Mouse (Mus musculus): Measurements from ENCODE around the gene Asb18. TPM values are rescaled to one million over a fixed set of nuclear protein-coding genes. Genes with fewer than 3 reads are reported as not detected.

The Asb18 gene
- polyA plus RNA-seq, 1 experiment = not detected

- TF ChIP-seq CTCF (IDR thresholded peaks at IDR 0.05; ENCODE audit: insufficient read depth, low read depth, low read length) = no peak
- TF ChIP-seq POLR2A (IDR thresholded peaks at IDR 0.05; ENCODE audit: insufficient read depth, low read depth, low read length) = no peak
- Histone ChIP-seq H3K4me1 (ENCODE audit: control insufficient read depth, insufficient read depth, low read length) (peaks cover 4% of the 10 kb centered on the region; the same call in 1 of the 2 replicates), H3K27ac (ENCODE audit: insufficient read depth, low read depth, low read length) (no peak overlapping the region), H3K4me3 (ENCODE audit: insufficient read depth, low read depth, low read length) (no peak overlapping the region)
- WGBS = 52% methylated on average over 7 of the region's 7 CpGs
These were observed 16.4 kb downstream of the Asb18 start for GRCm38 (mm10) chr1:89998076-89998475.

GRCm38 (mm10) chr1:89992256-89992655 is 22.2 kb downstream of the Asb18 start:
- peaks cover 3% of the 10 kb centered on the region; the same call in 1 of the 2 replicates for H3K4me1 ChIP-seq (ENCODE audit: control insufficient read depth, insufficient read depth, low read length)
- whole genome bisulfite sequencing = 13% methylated on average over 25 of the region's 25 CpGs
- TF ChIP-seq CTCF (IDR thresholded peaks at IDR 0.05; ENCODE audit: insufficient read depth, low read depth, low read length) (no peak), POLR2A (IDR thresholded peaks at IDR 0.05; ENCODE audit: insufficient read depth, low read depth, low read length) (no peak)
- H3K4me3 ChIP-seq (ENCODE audit: insufficient read depth, low read depth, low read length) = no peak overlapping the region
- H3K27ac ChIP-seq (ENCODE audit: insufficient read depth, low read depth, low read length) = no peak overlapping the region

- TF ChIP-seq CTCF (IDR thresholded peaks at IDR 0.05; ENCODE audit: insufficient read depth, low read depth, low read length) = no peak
- 90% methylated on average over 8 of the region's 8 CpGs for WGBS
- Histone ChIP-seq H3K27ac (ENCODE audit: insufficient read depth, low read depth, low read length) (no peak overlapping the region), H3K4me1 (ENCODE audit: control insufficient read depth, insufficient read depth, low read length) (no peaks in the 10 kb centered on the region), H3K4me3 (ENCODE audit: insufficient read depth, low read depth, low read length) (no peak overlapping the region)
These were observed 37.2 kb downstream of the Asb18 start for GRCm38 (mm10) chr1:89977261-89977660.

- TF ChIP-seq POLR2A (IDR thresholded peaks at IDR 0.05; ENCODE audit: insufficient read depth, low read depth, low read length) (no peak), CTCF (IDR thresholded peaks at IDR 0.05; ENCODE audit: insufficient read depth, low read depth, low read length) (no peak)
- H3K4me1 ChIP-seq (ENCODE audit: control insufficient read depth, insufficient read depth, low read length) = no peaks in the 10 kb centered on the region
- 75% methylated on average over 8 of the region's 8 CpGs for WGBS
- no peak overlapping the region for H3K27ac ChIP-seq (ENCODE audit: insufficient read depth, low read depth, low read length)
- no peak overlapping the region for H3K4me3 ChIP-seq (ENCODE audit: insufficient read depth, low read depth, low read length)
These were observed 38.1 kb downstream of the Asb18 start for GRCm38 (mm10) chr1:89976411-89976810.

GRCm38 (mm10) chr1:89974541-89974940 is 39.9 kb downstream of the Asb18 start:
- no peaks in the 10 kb centered on the region for H3K4me1 ChIP-seq (ENCODE audit: control insufficient read depth, insufficient read depth, low read length)
- H3K27ac ChIP-seq (ENCODE audit: insufficient read depth, low read depth, low read length) = no peak overlapping the region
- H3K4me3 ChIP-seq (ENCODE audit: insufficient read depth, low read depth, low read length) = no peak overlapping the region
- WGBS = 79% methylated on average over 8 of the region's 8 CpGs
- TF ChIP-seq POLR2A (IDR thresholded peaks at IDR 0.05; ENCODE audit: insufficient read depth, low read depth, low read length) (no peak), CTCF (IDR thresholded peaks at IDR 0.05; ENCODE audit: insufficient read depth, low read depth, low read length) (no peak)

GRCm38 (mm10) chr1:89971848-89972247 is 42.6 kb downstream of the Asb18 start:
- WGBS = 70% methylated on average over 8 of the region's 8 CpGs
- no peak overlapping the region for H3K4me3 ChIP-seq (ENCODE audit: insufficient read depth, low read depth, low read length)
- no peak for TF ChIP-seq POLR2A (IDR thresholded peaks at IDR 0.05; ENCODE audit: insufficient read depth, low read depth, low read length)
- no peak for TF ChIP-seq CTCF (IDR thresholded peaks at IDR 0.05; ENCODE audit: insufficient read depth, low read depth, low read length)
- H3K27ac ChIP-seq (ENCODE audit: insufficient read depth, low read depth, low read length) = no peak overlapping the region
- peaks cover 10% of the 10 kb centered on the region for H3K4me1 ChIP-seq (ENCODE audit: control insufficient read depth, insufficient read depth, low read length)

GRCm38 (mm10) chr1:89969714-89970110 is 44.8 kb downstream of the Asb18 start:
- Histone ChIP-seq H3K4me3 (ENCODE audit: insufficient read depth, low read depth, low read length) (no peak overlapping the region), H3K4me1 (ENCODE audit: control insufficient read depth, insufficient read depth, low read length) (peaks cover 11% of the 10 kb centered on the region), H3K27ac (ENCODE audit: insufficient read depth, low read depth, low read length) (no peak overlapping the region)
- 95% methylated on average over 4 of the region's 4 CpGs for WGBS
- no peak for TF ChIP-seq CTCF (IDR thresholded peaks at IDR 0.05; ENCODE audit: insufficient read depth, low read depth, low read length)
- no peak for TF ChIP-seq POLR2A (IDR thresholded peaks at IDR 0.05; ENCODE audit: insufficient read depth, low read depth, low read length)

- Histone ChIP-seq H3K4me1 (ENCODE audit: control insufficient read depth, insufficient read depth, low read length) (peaks cover 16% of the 10 kb centered on the region), H3K4me3 (ENCODE audit: insufficient read depth, low read depth, low read length) (no peak overlapping the region), H3K27ac (ENCODE audit: insufficient read depth, low read depth, low read length) (no peak overlapping the region)
- WGBS = 65% methylated on average over 10 of the region's 10 CpGs
- TF ChIP-seq CTCF (IDR thresholded peaks at IDR 0.05; ENCODE audit: insufficient read depth, low read depth, low read length) (no peak), POLR2A (IDR thresholded peaks at IDR 0.05; ENCODE audit: insufficient read depth, low read depth, low read length) (no peak)
These were observed 45.3 kb downstream of the Asb18 start for GRCm38 (mm10) chr1:89969072-89969713.

GRCm38 (mm10) chr1:89968111-89968851 is 46.2 kb downstream of the Asb18 start:
- TF ChIP-seq CTCF (IDR thresholded peaks at IDR 0.05; ENCODE audit: insufficient read depth, low read depth, low read length) (peak; percentile 6; the same call in 1 of the 2 replicates), POLR2A (IDR thresholded peaks at IDR 0.05; ENCODE audit: insufficient read depth, low read depth, low read length) (no peak)
- H3K4me3 ChIP-seq (ENCODE audit: insufficient read depth, low read depth, low read length) = peak overlapping the region; percentile 56
- no peak overlapping the region for H3K27ac ChIP-seq (ENCODE audit: insufficient read depth, low read depth, low read length)
- 2% methylated on average over 95 of the region's 95 CpGs for WGBS
- H3K4me1 ChIP-seq (ENCODE audit: control insufficient read depth, insufficient read depth, low read length) = peaks cover 16% of the 10 kb centered on the region

Data from olfactory bulb, adult 2 months (tissue).